Mouse (Mus musculus): Measurements from ENCODE around the gene Pgc.

GRCm38 (mm10) chr17:47702548-47703345 lies 23.9 kb upstream of the Pgc start:
- TF ChIP-seq CTCF (IDR thresholded peaks at IDR 0.05; ENCODE audit: low read depth): no peak
- TF ChIP-seq EP300 (IDR thresholded peaks at IDR 0.05; ENCODE audit: low read depth): no peak

Measured in heart, postnatal 0 days (tissue).